Mouse (Mus musculus): ENCODE measurements at regions not wholly inside any gene's neighbourhood (a gene's known extent, or its start where the extent isn't known, plus 50 kb on each side); places are given as distances from the start of the nearest gene placed in this dataset.

DNA sequence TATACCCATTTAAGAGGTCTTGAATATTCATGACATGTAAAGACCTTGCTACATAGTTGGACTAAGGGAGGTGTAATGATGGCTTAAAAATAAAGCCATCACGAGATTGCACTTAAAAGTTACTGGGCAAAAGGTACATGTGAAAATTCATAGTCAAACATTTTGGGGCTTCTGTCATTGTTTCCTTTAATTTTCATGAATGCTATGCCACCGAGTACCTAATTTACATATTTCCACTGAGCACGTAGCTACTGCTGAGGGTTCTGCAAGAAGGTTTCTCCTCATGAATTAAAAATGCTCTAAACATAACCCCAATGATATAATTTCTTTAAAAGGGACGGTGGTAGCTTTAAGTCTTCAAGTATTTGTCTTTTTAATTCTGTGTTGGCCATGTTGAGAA, 800.4 kb downstream of the Ets1 start:
- no peak for DNase-seq
- WGBS (ENCODE audit: insufficient replicate concordance) = 67% methylated on average over 4 of the region's 4 CpGs
- H3K4me1 ChIP-seq (ENCODE audit: insufficient read depth) = no peaks in the 10 kb centered on the region
- H3K27me3 ChIP-seq (ENCODE audit: insufficient read depth, low read length) = no peaks in the 10 kb centered on the region
- H3K4me3 ChIP-seq (ENCODE audit: low read depth, low read length) = no peak overlapping the region
- H3K36me3 ChIP-seq (replicated peaks; ENCODE audit: insufficient read depth, low read length) = no peaks in the 10 kb centered on the region
- no peaks in the 10 kb centered on the region for H3K9me3 ChIP-seq (ENCODE audit: low read length)
- H3K27ac ChIP-seq (ENCODE audit: low read depth) = no peak overlapping the region
- H3K4me2 ChIP-seq (ENCODE audit: low read depth, low read length) = no peak overlapping the region
- no peak for ATAC-seq
- H3K9ac ChIP-seq (replicated peaks) = no peak overlapping the region
- TF ChIP-seq CTCF (IDR thresholded peaks at IDR 0.05; ENCODE audit: low read depth) = no peak
- TF ChIP-seq EP300 (IDR thresholded peaks at IDR 0.05; ENCODE audit: low read depth) = no peak

DNA sequence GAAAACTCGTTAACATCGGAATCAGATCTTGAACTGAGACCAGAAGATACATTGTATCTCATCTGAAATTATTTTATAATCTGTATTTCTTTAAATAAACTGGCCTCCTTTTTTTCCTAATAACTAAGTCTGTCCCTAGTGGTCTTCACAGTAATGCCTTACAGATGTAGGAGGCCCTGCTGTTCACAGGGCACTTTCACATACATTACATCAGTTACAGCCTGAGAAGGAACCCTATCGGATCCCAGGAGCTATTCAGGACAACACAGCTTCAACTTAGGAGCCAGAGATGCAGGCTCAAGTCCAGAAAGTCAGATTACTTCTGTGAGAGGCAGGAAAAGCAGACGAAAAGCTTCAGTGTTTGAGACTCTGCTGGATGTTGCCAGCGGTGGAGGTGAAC, 806.2 kb downstream of the Ets1 start:
- no peak overlapping the region for H3K27ac ChIP-seq (ENCODE audit: low read depth)
- ATAC-seq = no peak
- H3K9me3 ChIP-seq (ENCODE audit: low read length) = no peaks in the 10 kb centered on the region
- TF ChIP-seq CTCF (IDR thresholded peaks at IDR 0.05; ENCODE audit: low read depth) = no peak
- no peak for TF ChIP-seq EP300 (IDR thresholded peaks at IDR 0.05; ENCODE audit: low read depth)
- no peak for DNase-seq
- no peak overlapping the region for H3K4me2 ChIP-seq (ENCODE audit: low read depth, low read length)
- H3K9ac ChIP-seq (replicated peaks) = no peak overlapping the region
- H3K4me1 ChIP-seq (ENCODE audit: insufficient read depth) = no peaks in the 10 kb centered on the region
- WGBS (ENCODE audit: insufficient replicate concordance) = 72% methylated on average over 5 of the region's 5 CpGs
- no peak overlapping the region for H3K4me3 ChIP-seq (ENCODE audit: low read depth, low read length)
- no peaks in the 10 kb centered on the region for H3K27me3 ChIP-seq (ENCODE audit: insufficient read depth, low read length)
- H3K36me3 ChIP-seq (replicated peaks; ENCODE audit: insufficient read depth, low read length) = no peaks in the 10 kb centered on the region

DNA sequence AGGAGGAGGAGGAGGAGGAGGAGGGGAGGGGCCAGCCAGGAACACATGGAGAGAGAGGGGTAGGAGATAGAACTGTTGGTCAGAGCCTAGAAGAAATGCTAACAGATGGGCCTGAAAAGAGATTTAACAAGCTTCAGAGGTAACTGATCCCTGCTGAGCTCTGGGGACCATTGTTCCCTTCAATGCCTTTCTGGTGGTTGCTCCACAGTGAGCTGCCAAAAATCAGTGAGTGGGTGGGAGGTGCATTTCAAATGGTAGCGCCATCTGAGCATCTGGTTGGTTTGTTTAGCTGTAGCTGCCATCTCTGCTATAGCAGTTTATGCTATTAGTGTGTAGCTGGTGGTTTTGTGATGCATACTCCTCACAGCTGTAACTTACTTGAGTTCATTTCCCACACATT, 809.9 kb downstream of the Ets1 start:
- no peak overlapping the region for H3K27ac ChIP-seq (ENCODE audit: low read depth)
- TF ChIP-seq EP300 (IDR thresholded peaks at IDR 0.05; ENCODE audit: low read depth) = no peak
- no peak for TF ChIP-seq CTCF (IDR thresholded peaks at IDR 0.05; ENCODE audit: low read depth)
- ATAC-seq (no peak), DNase-seq (no peak)
- no peaks in the 10 kb centered on the region for H3K27me3 ChIP-seq (ENCODE audit: insufficient read depth, low read length)
- H3K9ac ChIP-seq (replicated peaks) = no peak overlapping the region
- no peak overlapping the region for H3K4me2 ChIP-seq (ENCODE audit: low read depth, low read length)
- H3K4me1 ChIP-seq (ENCODE audit: insufficient read depth) = no peaks in the 10 kb centered on the region
- H3K4me3 ChIP-seq (ENCODE audit: low read depth, low read length) = no peak overlapping the region
- WGBS (ENCODE audit: insufficient replicate concordance) = 65% methylated on average over 1 of the region's 1 CpGs
- H3K9me3 ChIP-seq (ENCODE audit: low read length) = no peaks in the 10 kb centered on the region
- no peaks in the 10 kb centered on the region for H3K36me3 ChIP-seq (replicated peaks; ENCODE audit: insufficient read depth, low read length)

DNA sequence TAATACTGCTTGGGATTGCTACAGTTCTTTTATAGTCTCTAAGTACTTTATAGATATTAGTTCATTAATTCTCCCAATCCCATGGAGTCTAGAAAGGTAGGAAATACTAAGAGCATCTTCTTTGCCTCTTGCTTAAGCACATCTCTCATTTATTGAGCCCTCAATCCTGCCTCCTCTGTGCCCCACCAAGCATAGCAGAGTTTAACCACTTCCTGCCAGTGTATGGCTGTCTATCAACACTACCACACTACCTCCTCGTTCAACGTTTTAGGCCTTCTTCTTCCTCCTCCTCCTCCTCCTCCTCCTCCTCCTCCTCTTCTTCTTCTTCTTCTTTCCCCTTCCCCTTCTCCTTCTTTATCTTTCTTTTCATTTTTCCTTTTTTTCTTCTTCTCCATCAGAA, 839.1 kb downstream of the Ets1 start:
- no peak overlapping the region for H3K27ac ChIP-seq (ENCODE audit: low read depth)
- no peak overlapping the region for H3K9ac ChIP-seq (replicated peaks)
- DNase-seq = no peak
- no peak overlapping the region for H3K4me3 ChIP-seq (ENCODE audit: low read depth, low read length)
- no peaks in the 10 kb centered on the region for H3K36me3 ChIP-seq (replicated peaks; ENCODE audit: insufficient read depth, low read length)
- 27% methylated on average over 2 of the region's 2 CpGs for WGBS (ENCODE audit: insufficient replicate concordance)
- no peak for ATAC-seq
- no peaks in the 10 kb centered on the region for H3K27me3 ChIP-seq (ENCODE audit: insufficient read depth, low read length)
- no peak for TF ChIP-seq CTCF (IDR thresholded peaks at IDR 0.05; ENCODE audit: low read depth)
- no peak for TF ChIP-seq EP300 (IDR thresholded peaks at IDR 0.05; ENCODE audit: low read depth)
- H3K4me1 ChIP-seq (ENCODE audit: insufficient read depth) = no peaks in the 10 kb centered on the region
- H3K4me2 ChIP-seq (ENCODE audit: low read depth, low read length) = no peak overlapping the region
- H3K9me3 ChIP-seq (ENCODE audit: low read length) = no peaks in the 10 kb centered on the region

DNA sequence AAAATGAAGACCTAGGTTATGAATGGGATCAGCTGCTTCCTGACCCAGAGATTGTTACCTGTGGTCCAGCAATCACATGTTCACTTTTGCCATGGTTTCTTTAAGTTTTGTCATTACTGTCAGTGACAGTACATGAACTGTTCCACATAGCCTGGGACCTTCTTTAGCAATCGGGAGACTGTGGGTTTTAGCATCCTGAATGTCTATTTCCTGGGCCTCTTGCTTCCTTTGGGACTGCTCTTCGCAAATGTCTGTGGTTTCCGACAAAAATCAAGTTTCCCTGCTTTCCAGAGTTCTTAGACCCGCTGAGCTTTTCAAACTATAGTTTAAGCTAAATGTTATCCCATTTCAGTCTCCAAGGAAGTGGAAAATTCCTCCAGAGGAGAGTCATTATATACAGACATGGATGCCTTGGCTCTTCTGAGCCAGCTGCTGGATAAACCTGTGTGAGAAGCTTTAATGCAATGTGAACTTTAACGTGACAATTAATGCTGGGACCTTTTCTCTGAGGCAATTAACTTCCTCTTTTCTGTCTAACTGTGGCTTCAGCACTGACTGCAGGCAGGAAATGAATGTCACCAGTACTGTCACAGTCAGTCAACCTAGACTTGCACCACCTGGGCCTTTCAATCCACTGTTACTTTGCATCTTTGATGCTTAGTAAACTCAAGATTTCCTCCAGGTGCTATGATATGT, 847.0 kb downstream of the Ets1 start:
- no peak for TF ChIP-seq CTCF (IDR thresholded peaks at IDR 0.05; ENCODE audit: low read depth)
- TF ChIP-seq EP300 (IDR thresholded peaks at IDR 0.05; ENCODE audit: low read depth) = no peak
- no peak for DNase-seq
- Histone ChIP-seq H3K36me3 (replicated peaks; ENCODE audit: insufficient read depth, low read length) (no peaks in the 10 kb centered on the region), H3K9ac (replicated peaks) (no peak overlapping the region), H3K4me3 (ENCODE audit: low read depth, low read length) (no peak overlapping the region), H3K27me3 (ENCODE audit: insufficient read depth, low read length) (no peaks in the 10 kb centered on the region), H3K4me1 (ENCODE audit: insufficient read depth) (peaks cover 3% of the 10 kb centered on the region; the same call in 1 of the 2 replicates), H3K9me3 (ENCODE audit: low read length) (no peaks in the 10 kb centered on the region), H3K4me2 (ENCODE audit: low read depth, low read length) (no peak overlapping the region), H3K27ac (ENCODE audit: low read depth) (peak overlapping the region; percentile 51; the same call in 1 of the 2 replicates)
- ATAC-seq = peak; percentile 64
- 26% methylated on average over 5 of the region's 5 CpGs for WGBS (ENCODE audit: insufficient replicate concordance)

DNA sequence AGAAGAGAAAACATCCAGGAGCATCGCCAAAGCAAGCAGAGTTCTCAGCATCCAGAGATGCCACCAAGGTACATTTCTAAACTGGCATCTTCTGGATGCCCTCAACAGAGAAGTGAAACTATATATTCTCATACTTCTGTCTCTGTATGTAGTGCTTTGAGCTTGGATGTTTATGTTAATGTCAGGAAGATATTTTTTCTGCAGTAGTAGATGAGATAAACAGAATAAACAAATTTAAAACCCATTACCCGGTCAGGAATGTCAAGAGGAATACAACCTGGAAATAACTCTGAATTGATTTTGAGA, 847.5 kb downstream of the Ets1 start:
- TF ChIP-seq EP300 (IDR thresholded peaks at IDR 0.05; ENCODE audit: low read depth) = no peak
- TF ChIP-seq CTCF (IDR thresholded peaks at IDR 0.05; ENCODE audit: low read depth) = no peak
- H3K4me3 ChIP-seq (ENCODE audit: low read depth, low read length) = no peak overlapping the region
- no peaks in the 10 kb centered on the region for H3K27me3 ChIP-seq (ENCODE audit: insufficient read depth, low read length)
- H3K4me1 ChIP-seq (ENCODE audit: insufficient read depth) = peaks cover 3% of the 10 kb centered on the region; the same call in 1 of the 2 replicates
- no peak overlapping the region for H3K4me2 ChIP-seq (ENCODE audit: low read depth, low read length)
- H3K27ac ChIP-seq (ENCODE audit: low read depth) = no peak overlapping the region
- ATAC-seq (0 out of 2 replicates have a peak, but pooled peaks have one; percentile 19), DNase-seq (no peak)
- H3K9ac ChIP-seq (replicated peaks) = no peak overlapping the region
- H3K9me3 ChIP-seq (ENCODE audit: low read length) = no peaks in the 10 kb centered on the region
- 51% methylated on average over 2 of the region's 2 CpGs for WGBS (ENCODE audit: insufficient replicate concordance)
- H3K36me3 ChIP-seq (replicated peaks; ENCODE audit: insufficient read depth, low read length) = no peaks in the 10 kb centered on the region

All from liver, postnatal 0 days (tissue).